Mouse (Mus musculus) cortical plate, adult 2 months (tissue): ENCODE measurements around the gene Pcsk4. TPM values are rescaled to one million over a fixed set of nuclear protein-coding genes. Genes with fewer than 3 reads are reported as not detected.
A peak's percentile ranks its signal among the peaks of the same experiment; 100 is the strongest.
"Not testable (repeated sequence)": the region's sequence is repeated elsewhere in the genome, so short reads cannot be mapped to it uniquely, and the experiment has no call there.

Source experiments
- H3K27ac ChIP-seq: fragments of 200-500 bp; 2 replicates; pipeline ENCODE4 v1.5.1; 2012; ENCODE audit warnings: low read length, control low read depth, inconsistent platforms; ENCODE audit not compliant: insufficient read depth
- H3K4me1 ChIP-seq: fragments of 200-500 bp; 2 replicates; pipeline ENCODE4 v1.6.1; 2011; ENCODE audit warnings: low read length; ENCODE audit not compliant: control insufficient read depth, insufficient read depth
- H3K4me3 ChIP-seq: fragments of 200-500 bp; 2 replicates; pipeline ENCODE4 v1.5.1; 2011; ENCODE audit warnings: mild to moderate bottlenecking, low read length, control low read depth; ENCODE audit not compliant: insufficient read depth
- CTCF ChIP-seq: fragments of 200-500 bp; IDR thresholded peaks from 2 replicates; pipeline ENCODE4 v1.5.1; 2011; ENCODE audit warnings: mild to moderate bottlenecking, control low read depth, low read length; ENCODE audit not compliant: insufficient read depth; ENCODE audit errors: extremely low read depth
- POLR2A ChIP-seq: fragments of 200-500 bp; IDR thresholded peaks from 2 replicates; pipeline ENCODE4 v1.6.1; 2011; ENCODE audit warnings: mild to moderate bottlenecking, low read length, control low read depth; ENCODE audit not compliant: insufficient read depth; ENCODE audit errors: extremely low read depth
- polyA plus RNA-seq: library from polyadenylated mRNA; depleted of rRNA; stranded (reverse); fragments of >200 nt; gene quantifications from 2 replicates; pipeline ENCODE4 v1.2.3, GENCODE M21; 2012

The Pcsk4 gene
- polyA plus RNA-seq, 1 experiment: 13.9 TPM

- Histone ChIP-seq H3K4me1 (peaks cover 2% of the 10 kb centered on the region; the same call in 1 of the 2 replicates), H3K27ac (no peak overlapping the region), H3K4me3 (no peak overlapping the region)
- TF ChIP-seq POLR2A (no peak), CTCF (no peak)
Measured at GRCm38 (mm10) chr10:80348981-80349380, 19.7 kb upstream of the Pcsk4 start.

- Histone ChIP-seq H3K27ac (no peak within 1 kb of the TSS), H3K4me3 (peak within 1 kb of the TSS; percentile 21; the same call in 1 of the 2 replicates)
- no peak for TF ChIP-seq CTCF
- TF ChIP-seq POLR2A: no peak
Measured at GRCm38 (mm10) chr10:80348244-80348781, 19.0 kb upstream of the Pcsk4 start, which contains the start of gene Adamtsl5. Adamtsl5 (minus strand) TSS chr10:80348412.

GRCm38 (mm10) chr10:80347514-80347967 is 18.2 kb upstream of the Pcsk4 start:
- H3K27ac ChIP-seq: no peak overlapping the region
- H3K4me1 ChIP-seq: peaks cover 2% of the 10 kb centered on the region; the same call in 1 of the 2 replicates
- peak overlapping the region; percentile 21; the same call in 1 of the 2 replicates for H3K4me3 ChIP-seq
- no peak for TF ChIP-seq CTCF
- no peak for TF ChIP-seq POLR2A

More at GRCm38 (mm10) chr10:80348244-80348781, 19.0 kb upstream of the Pcsk4 start, which contains the start of gene Adamtsl5:
- H3K4me1 ChIP-seq: peaks cover 2% of the 10 kb centered on the region; the same call in 1 of the 2 replicates

GRCm38 (mm10) chr10:80345929-80346328 is 16.6 kb upstream of the Pcsk4 start:
- H3K4me3 ChIP-seq, H3K4me1 ChIP-seq, H3K27ac ChIP-seq: not testable (repeated sequence)

- H3K4me3 ChIP-seq: no peak overlapping the region
- TF ChIP-seq CTCF: no peak
- TF ChIP-seq POLR2A: no peak
- H3K4me1 ChIP-seq: peaks cover 2% of the 10 kb centered on the region; the same call in 1 of the 2 replicates
- H3K27ac ChIP-seq: no peak overlapping the region
Measured at GRCm38 (mm10) chr10:80345122-80345521, 15.8 kb upstream of the Pcsk4 start.

GRCm38 (mm10) chr10:80344131-80344661 is 14.9 kb upstream of the Pcsk4 start:
- Histone ChIP-seq H3K4me3 (no peak overlapping the region), H3K4me1 (peaks cover 2% of the 10 kb centered on the region; the same call in 1 of the 2 replicates), H3K27ac (no peak overlapping the region; the same call in 1 of the 2 replicates)
- TF ChIP-seq POLR2A: no peak
- no peak for TF ChIP-seq CTCF

GRCm38 (mm10) chr10:80343425-80343895 is 14.2 kb upstream of the Pcsk4 start:
- no peak for TF ChIP-seq POLR2A
- TF ChIP-seq CTCF: no peak
- Histone ChIP-seq H3K4me1 (peaks cover 2% of the 10 kb centered on the region; the same call in 1 of the 2 replicates), H3K4me3 (no peak overlapping the region), H3K27ac (no peak overlapping the region)

GRCm38 (mm10) chr10:80342749-80343424 is 13.6 kb upstream of the Pcsk4 start:
- Histone ChIP-seq H3K27ac (no peak overlapping the region), H3K4me1 (peaks cover 2% of the 10 kb centered on the region; the same call in 1 of the 2 replicates), H3K4me3 (no peak overlapping the region)

GRCm38 (mm10) chr10:80342305-80342748 is 13.0 kb upstream of the Pcsk4 start:
- Histone ChIP-seq H3K4me3 (no peak overlapping the region), H3K27ac (no peak overlapping the region), H3K4me1 (peaks cover 2% of the 10 kb centered on the region; the same call in 1 of the 2 replicates)
- TF ChIP-seq CTCF: no peak
- no peak for TF ChIP-seq POLR2A

More at GRCm38 (mm10) chr10:80342749-80343424, 13.6 kb upstream of the Pcsk4 start:
- TF ChIP-seq CTCF (no peak), POLR2A (no peak)
